Mouse (Mus musculus): ENCODE data around the gene Uba5.

Gene Uba5

DNA sequence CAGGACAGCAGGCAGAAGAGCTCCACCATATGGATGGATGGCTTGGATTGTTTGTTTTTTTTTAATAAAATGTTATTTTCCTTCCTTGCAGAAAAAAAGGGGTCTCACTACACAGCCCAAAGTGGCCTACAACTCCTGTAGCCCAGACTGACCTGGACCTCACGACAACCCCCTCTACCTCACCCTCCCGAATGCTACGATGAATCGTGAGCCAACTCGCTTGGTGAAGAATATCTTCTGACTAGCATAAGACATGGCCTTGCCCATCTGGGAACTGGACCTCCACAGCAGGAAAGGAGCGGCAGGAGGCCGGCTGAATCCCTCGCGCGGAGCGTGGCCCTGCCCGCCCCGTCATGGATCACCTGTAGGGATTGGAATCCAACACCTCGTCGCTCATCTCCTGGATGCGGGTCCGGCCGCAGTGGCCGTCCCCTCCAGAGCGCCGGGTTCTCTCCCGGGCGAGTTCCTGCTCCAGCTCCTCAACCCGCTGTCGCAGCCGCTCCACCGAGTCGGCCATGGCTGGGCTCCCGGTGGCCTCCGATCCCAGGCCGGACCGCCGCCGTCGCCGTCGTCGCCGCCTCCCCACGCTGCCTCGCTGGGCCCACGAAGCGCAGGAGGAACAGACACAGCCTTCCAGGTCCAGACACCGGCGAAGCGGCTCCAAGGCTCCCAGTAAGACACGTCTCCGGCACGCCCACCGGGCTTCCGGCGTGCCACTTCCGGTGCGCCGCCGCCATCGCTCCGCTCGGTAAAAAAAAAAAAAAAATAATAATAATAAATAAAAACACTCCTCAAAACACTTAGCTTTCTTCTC lies at the start of gene Uba5:
Uba5 (minus strand) TSS at position 705 of the 814 bp plus-strand sequence.
- DNase-seq (ENCODE audit: low spot score), result peak; percentile 78

DNA sequence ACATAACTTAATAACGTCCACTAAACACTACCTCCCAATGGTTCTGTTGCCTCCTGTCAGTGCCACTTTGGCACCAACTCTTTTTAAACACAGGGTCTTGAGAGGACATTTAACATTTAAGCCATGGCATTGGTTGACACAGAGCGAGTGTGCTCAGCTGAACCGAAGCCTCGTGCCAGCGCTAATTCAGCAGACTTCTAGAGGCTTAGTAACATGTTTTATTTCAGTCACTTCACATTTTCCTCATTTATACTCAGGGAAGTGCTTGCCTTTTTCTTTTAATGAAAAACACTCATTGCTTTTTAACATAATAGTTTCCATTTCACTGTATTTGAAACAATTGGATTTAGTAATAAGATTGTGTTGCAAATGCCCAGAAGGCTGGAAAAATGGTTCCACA lies 46.2 kb upstream of the Uba5 start:
- DNase-seq (ENCODE audit: low spot score), result no peak

DNA sequence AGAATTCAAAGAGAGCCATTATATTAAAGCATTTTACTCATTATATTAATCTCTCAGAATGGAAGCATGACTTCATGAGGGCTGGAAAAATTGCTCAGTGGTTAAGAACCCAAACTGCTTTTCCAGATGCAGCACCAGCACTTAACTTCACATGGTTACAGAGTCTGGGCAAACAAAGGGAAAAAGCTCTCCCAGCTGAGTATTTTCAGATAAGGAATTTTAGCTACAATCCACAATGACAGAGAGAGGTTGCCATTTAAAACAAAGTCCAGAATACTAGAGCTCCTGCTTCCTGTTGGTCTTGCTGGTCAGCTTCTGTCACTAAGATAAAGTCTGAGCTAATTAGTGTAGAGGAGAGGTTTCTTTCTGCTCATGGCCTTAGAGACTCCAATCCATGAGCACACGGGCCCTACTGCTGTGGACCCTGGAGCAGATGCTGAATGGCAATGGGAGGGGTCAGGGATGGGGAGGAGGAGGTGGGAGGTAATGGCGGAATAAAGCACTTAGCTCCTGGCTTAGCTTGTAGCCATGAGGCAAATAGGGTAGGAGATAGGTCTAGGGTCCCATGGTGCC lies 45.7 kb upstream of the Uba5 start:
- no peak for DNase-seq (ENCODE audit: low spot score)

DNA sequence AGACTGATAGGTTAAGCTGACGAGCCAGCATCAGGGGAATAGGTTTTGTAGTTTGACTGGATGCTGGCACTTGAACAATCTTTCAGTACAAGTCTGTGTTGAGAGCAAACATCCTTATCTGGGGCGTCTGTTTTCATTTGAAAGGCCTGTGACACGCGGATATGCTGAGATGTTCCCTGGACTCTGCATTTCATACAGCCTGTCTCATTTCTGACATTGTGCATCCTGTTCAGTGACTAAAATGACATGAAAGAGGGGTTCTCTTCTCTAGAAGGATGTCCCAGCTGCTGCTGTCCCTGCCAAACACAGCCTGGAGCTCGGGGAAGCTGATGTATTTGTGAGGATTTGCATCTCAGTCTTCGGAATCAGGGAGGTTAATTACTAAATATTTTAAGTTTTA lies 44.5 kb upstream of the Uba5 start:
- DNase-seq (ENCODE audit: low spot score), result no peak

DNA sequence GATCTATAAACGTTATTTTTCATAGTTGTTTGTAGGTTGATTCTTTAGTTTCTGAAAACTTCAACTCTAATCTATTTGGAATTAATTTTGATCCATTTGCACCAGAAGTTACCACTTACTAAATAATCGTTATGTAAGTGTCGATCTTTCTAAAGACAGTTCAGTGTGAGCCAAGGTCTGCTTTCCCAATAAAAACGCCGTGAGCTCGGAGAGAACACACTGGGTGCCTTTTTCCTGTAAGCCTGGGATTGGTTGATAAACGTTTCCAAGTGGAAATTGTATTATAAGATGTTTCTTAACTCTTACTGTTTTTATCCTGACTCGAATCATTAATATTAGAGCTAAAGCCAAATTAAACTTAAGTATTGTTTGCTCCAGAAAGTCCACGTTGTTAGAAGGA lies 44.0 kb upstream of the Uba5 start:
- no peak for DNase-seq (ENCODE audit: low spot score)

DNA sequence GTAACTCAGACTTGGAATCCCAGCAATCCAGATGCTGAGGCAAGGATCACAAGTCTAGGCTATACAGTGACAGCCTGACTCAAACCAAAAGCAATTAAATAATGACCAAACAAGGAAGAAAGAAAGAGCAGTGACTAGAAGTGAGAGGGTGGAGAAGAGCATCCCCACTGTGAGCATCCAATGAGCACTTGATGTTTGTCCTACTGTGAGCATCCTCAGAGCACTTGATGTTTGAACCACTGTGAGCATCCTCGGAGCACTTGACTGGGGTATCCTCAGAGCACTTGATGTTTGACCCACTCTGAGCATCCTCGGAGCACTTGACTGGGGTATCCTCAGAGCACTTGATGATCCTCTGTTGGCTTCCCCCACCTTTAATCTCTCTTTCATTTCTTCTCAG lies 42.1 kb upstream of the Uba5 start:
- no peak for DNase-seq (ENCODE audit: low spot score)

DNA sequence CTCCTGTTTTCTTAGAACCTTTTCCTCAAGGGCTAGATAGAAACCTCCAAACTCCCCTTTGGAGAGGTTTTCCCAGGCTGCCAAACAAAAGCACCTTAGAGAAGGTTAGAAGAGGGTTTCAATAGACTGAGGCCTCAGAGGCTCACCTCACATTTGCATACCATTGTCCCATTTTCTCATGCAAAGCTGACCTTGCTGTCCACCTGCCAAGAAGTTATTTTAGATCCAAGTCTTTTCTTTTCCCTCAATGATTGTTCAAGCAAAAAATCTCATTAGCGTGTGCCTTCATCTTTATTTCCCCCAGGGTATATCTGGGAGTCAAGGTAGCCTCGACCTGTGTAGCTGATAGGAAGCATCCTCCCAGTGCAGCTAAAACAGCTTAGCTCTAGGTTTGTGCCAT lies 40.0 kb upstream of the Uba5 start:
- no peak for DNase-seq (ENCODE audit: low spot score)

DNA sequence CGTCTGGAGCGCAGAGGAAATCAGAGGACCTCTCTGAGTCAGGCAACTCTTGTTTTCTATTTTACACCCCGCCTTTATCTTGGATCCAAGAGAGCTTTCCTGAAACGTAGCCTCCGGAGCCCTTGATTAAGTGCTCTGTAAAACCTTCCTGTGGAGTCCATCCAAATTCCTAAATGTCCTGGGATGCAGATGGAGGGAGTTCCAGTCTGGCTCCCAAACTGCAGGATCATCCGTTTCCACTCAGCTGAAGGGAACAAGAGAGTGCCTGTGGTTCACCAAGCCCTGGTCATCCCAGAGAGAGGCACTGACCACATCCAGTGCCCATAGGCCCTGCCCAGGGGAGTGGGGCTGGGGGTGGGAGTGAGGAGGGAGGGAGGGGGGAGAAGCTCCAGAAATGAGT lies 39.4 kb upstream of the Uba5 start:
- peak; percentile 20 for DNase-seq (ENCODE audit: low spot score)

DNA sequence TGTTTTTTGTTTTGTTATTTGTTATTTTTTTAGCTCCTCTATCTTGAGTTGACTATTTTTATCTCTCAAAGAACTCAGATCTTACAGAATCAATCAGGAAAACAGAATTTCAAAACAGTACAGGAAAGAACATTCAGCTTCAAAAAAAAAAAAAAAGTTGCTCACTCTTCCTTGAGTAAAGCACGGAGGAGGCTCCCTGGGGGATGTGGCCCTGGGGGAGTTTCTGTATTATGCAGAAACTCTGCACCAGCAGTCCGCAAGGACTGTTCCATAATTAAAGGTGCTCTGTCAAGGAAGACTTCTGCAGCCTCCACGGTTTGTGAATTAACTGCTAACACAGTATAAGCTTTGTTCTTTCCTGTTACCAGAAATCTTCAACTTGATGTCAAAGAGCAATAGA lies 38.5 kb upstream of the Uba5 start:
- no peak for DNase-seq (ENCODE audit: low spot score)

DNA sequence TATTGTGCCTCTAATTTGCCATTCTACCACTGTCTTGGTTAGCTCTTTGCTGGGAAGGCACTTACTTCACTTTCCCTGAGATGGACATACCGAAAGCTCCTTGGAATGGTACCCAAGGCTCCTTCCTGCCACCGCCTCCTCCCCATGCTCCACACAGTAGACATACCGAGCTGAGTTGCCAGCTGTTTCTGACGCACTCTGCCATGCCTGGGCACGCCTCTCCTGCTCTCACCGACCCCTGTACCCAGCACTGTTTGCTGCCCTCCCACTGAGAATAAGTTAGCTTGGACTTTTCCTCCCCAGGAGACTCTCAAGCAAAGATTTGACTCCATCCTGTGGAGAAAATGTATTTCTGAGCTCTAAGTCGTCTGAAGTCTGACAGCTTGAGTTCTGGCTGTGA lies 37.9 kb upstream of the Uba5 start:
- DNase-seq (ENCODE audit: low spot score), result no peak

DNA sequence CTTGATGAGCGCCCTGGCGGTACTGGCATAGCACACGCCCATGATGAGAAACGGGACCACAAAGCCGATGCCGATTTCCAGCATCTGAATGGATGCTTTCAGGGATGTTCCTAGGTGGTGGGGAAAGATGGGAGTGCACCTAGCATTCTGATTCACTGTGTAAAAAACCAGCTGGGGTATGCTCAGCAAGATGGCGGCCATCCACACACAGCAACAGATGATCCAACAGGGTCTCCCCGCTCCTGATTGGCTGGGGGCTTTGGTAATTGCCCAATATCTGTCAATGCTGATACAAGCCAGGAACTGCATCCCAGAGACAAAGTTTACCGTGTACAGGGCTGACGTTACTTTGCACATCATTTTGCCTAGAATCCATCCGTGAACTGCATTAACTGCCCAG lies 36.1 kb upstream of the Uba5 start:
- no peak for DNase-seq (ENCODE audit: low spot score)

DNA sequence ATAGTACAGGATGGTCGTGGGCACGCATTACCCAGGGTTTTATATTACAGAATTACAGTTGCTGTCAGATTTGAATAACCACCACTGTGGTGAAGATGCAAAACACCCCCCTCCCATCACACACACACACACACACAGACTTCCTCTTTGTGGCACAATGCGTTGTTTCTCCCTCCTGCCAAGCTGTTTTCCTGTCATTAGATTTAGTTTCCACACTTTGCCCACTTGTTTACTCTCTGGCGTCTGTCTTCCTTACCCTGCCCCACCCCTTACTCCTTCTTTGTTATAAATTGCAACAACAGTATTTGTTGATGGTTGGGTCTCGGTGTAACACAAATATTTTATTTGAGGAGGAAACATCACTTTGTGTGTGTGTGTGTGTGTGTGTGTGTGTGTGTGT lies 35.3 kb upstream of the Uba5 start:
- no peak for DNase-seq (ENCODE audit: low spot score)

DNA sequence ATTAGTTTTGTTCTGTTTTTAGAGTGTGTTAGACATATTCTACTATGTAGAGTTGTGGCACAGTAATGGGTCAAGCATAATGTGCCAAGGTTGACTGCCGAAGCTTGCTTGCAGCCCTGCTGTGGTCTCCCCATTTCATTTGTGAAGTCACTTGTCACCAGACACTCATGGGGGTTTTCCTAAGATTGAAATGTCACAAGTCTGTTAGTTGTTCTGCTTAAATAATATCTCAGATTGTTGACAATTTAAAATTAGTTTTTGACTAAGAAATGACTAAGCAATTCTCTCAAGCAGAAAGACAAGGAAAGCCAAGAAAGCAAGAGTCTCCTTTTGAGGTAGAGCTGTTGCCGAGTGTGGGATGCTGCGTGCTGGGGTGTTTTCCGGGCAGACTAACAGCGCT lies 30.0 kb upstream of the Uba5 start:
- no peak for DNase-seq (ENCODE audit: low spot score)

DNA sequence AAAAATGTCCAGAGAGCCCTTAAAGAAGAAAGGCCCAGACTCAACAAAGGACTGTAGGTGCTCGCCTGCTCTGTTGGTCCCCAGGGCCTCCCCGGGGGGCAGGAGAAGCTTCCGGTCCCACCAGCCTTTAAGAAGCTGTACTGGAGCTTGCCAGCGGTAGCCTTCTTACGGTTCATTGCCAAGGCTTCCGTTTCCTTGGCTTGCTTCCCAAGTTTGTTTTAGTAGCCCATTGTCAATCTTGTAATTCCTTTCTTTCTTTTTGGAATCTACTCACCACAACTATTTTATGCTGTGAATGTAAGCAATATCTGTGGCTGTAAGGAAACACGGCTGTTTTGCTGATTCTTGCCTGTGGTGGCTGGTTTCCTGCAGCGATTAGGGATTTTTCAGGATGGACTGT lies 25.6 kb upstream of the Uba5 start:
- DNase-seq (ENCODE audit: low spot score), result no peak

DNA sequence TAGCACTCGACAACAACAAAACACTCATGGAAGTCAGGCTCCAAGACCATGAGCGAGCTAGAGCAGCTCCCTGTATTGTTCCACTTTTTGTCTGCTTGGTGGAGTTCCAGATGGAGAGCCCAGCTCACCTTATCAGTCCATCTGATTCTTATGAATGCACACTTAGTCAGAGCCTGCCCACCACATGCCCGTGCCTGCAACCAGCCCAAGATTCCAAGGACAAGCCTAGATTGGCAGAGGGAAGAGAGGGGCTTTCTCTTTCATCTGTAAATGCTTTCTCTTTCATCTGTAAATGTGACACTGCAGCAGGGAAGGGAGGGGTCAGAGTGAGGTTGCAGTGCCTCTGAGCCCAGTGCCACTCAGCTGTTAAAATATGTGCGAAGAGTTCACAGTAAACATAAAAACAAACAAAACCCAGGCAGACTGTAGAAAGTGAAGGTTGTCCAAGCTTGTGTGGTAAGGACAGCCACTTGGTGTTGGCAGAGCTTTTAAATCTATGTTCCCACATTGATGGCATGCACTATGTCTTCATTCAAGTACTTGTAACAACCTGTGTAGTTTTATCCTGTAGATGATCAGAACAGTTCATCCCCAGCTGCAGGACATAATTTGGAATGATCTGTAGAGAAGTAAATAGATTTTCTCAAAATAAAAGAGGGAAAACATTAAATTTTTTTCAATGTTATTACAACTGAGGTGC lies 22.9 kb upstream of the Uba5 start:
- peak; percentile 62 for DNase-seq (ENCODE audit: low spot score)

DNA sequence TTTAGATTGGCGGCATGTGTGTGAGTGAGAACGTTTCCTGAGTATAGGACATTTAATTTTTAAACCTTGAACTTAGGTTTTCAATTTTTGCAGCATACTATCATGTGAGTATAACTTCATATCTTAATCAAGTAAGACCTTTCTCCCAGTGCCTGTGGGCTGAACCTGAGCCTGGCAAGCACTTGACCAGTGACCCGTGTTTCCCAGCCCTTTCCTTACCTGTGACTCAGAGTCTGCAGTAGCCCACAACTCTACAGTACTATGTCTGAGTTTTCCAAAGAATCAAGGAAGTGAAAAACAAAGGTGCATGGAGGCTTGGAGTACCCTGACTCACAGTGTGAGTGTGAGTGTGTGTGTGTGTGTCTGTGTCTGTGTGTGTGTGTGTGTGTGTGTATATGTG lies 17.1 kb upstream of the Uba5 start:
- DNase-seq (ENCODE audit: low spot score), result no peak

DNA sequence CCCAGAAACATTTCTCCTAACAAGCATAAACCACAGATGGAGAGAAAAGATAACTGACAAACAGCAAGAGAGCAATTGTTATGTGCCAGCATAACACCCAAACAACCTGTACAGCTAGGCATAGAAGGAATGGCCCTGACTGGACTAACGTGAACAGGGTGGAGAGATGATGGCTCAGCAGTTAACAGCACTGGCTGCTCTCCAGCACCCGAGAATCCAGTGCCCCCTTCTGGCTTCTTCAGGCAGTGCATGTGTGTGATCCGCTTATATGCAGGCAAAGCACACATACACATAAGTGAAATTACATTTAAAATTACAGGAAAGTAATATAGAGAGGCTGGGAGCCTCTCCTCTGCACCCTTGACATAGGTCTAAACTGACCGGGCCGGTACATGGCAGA lies 16.4 kb upstream of the Uba5 start:
- peak; percentile 65 for DNase-seq (ENCODE audit: low spot score)

DNA sequence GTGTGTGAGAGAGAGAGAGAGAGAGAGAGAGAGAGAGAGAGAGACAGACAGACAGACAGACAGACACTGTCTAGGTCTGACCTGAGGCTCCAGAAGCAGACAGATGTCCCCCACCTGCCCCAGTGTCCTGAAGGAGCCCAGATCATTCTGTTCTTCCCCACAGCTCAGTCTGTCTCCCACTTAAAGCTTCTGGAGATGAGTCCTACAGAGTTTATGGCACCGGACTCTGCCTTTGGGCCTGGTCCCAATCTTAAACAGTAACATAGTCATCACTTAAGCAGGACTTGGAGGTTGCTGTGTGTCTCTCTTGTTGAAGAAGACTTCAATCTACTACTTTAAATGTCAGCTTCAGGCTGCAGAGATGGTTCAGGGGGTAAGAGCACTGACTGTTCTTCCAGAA lies 15.8 kb upstream of the Uba5 start:
- no peak for DNase-seq (ENCODE audit: low spot score)

DNA sequence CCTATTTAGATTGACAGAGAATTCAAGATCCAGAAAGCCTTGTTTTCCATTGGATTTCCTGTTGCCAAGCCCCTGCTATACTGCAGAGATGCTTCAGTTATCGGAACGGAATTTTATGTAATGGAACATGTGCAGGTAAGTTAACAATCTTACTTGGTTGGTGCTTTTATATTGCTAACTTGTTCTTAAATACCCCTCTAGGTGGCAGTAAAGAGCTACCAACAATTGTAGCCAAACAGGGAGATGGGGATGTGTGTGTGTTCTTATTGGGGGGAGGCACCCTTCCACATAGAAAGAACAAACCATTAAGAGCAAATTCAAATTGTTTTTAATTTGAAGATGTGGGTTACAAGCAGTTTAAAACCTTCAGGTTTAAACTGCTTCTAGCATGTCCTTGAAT lies 12.9 kb upstream of the Uba5 start:
- DNase-seq (ENCODE audit: low spot score), result no peak

DNA sequence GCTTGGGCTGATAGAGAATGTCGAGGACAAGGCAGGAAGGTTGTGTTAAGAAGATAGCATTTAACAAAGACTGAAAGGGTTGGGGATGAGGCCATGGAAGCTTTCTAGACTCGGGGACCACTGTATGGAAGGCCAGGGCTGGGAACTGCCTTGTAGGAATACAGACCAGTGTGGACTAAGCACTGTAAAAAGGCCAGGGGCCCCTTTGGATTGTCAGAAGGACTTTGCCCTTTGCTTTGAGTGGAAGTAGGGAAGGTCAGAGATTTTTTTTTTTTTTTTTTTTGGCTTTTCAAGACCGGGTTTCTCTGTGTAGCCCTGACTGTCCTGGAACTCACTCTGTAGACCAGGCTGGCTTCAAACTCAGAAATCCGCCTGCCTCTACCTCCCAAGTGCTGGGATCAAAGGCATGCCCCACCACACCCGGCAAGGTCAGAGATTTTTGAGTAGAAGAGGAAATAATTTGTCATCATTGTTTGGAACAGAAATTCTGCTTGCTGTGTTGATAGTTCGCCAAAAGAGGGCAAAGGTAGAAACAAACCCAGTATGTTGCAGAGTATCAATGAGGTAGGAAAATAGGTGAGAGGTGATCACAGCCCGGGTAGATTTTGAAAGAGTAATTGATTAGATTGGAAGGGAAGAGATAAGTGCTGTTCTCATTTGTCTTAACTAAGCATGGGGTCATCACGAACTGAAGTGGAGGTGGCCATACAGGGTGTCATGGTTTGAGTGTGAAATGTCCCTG lies 8.1 kb upstream of the Uba5 start:
- DNase-seq (ENCODE audit: low spot score), result no peak

DNA sequence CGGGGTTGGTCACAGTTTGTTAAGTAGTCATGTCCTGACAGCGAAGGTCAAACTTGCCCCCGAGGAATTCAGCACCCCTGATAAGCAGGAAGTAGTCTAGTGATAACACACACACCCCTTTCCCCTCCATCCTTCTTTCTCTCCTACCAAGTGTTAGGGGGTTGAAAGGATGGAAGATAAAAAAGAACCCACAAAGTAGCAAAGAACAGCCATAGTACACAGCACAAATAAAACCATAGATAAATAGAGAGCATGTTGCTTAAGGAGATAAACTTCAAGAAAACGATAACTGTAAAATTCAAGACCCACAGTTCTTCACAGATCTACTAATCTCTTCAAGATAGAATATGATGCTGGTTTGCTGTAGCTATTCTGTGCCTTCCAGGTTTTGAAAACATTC lies 7.3 kb upstream of the Uba5 start:
- no peak for DNase-seq (ENCODE audit: low spot score)

DNA sequence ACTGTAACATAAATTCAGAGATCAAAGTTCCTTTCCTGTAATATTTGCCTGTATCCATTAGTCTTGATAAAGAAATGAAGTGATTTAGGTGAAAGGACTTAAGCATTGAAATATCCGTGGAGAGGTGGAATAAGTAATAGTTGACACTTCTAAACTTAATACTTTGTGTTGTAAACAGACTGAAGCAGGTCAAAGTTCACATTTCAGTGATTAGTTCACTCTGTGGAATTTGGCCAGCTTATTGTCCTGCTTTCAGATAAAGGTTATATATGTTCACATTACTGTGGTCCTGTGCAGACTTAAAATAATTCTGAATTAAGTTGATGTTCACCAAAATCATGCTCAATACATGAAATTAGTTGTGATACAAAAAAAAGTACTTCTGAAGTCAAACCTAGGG lies 1.6 kb upstream of the Uba5 start:
- DNase-seq (ENCODE audit: low spot score), result no peak

All from urinary bladder, postnatal 14 days (tissue).